Mouse (Mus musculus) MEL (cell line): Measurements from ENCODE around the gene Ap3b1. TPM values are rescaled to one million over a fixed set of nuclear protein-coding genes. Genes with fewer than 3 reads are reported as not detected.

Experiments
- DNase-seq: peaks from one replicate; pipeline ENCODE4 v3.0.0; 2011; ENCODE audit warnings: low read depth, low spot score
- H3K27ac ChIP-seq: 2 replicates; pipeline ENCODE4 v1.5.1; 2012; ENCODE audit warnings: low read depth, mild to moderate bottlenecking, control low read depth, low read length, moderate library complexity; ENCODE audit not compliant: control insufficient read depth
- H3K27me3 ChIP-seq, 2 experiments: fragments of 150-350 bp in 1 of 2; sonication (generic) in 1 of 2; 2 replicates each; pipeline ENCODE4 v1.6.1; 2012; ENCODE audit warnings: low read length in 2 of 2, mild to moderate bottlenecking in 2 of 2, improper control_type of control experiment in 1 of 2, moderate library complexity in 1 of 2; ENCODE audit not compliant: insufficient read depth in 2 of 2, control insufficient read depth in 1 of 2
- H3K36me3 ChIP-seq, 2 experiments: 2 replicates each; pipeline ENCODE4 v1.6.1; 2012 to 2014; ENCODE audit warnings: low read length in 2 of 2, improper control_type of control experiment in 1 of 2, inconsistent platforms in 1 of 2, mild to moderate bottlenecking in 1 of 2; ENCODE audit not compliant: insufficient read depth in 2 of 2, control insufficient read depth in 1 of 2
- H3K4me1 ChIP-seq, 2 experiments: fragments of 150-350 bp in 1 of 2; sonication (generic) in 1 of 2; 2 replicates each; pipeline ENCODE4 v1.6.1; 2012; ENCODE audit warnings: low read length in 2 of 2, improper control_type of control experiment in 1 of 2, mild to moderate bottlenecking in 1 of 2; ENCODE audit not compliant: insufficient read depth in 2 of 2, control insufficient read depth in 1 of 2
- H3K4me3 ChIP-seq, 2 experiments: fragments of 150-350 bp in 1 of 2; sonication (generic) in 1 of 2; 2 replicates each; pipeline ENCODE4 v1.5.1; 2012; ENCODE audit warnings: low read depth in 2 of 2, low read length in 2 of 2, mild to moderate bottlenecking in 2 of 2, moderate library complexity in 2 of 2, control low read depth in 1 of 2, improper control_type of control experiment in 1 of 2; ENCODE audit not compliant: control insufficient read depth in 1 of 2, insufficient read depth in 1 of 2
- H3K79me2 ChIP-seq: 2 replicates; pipeline ENCODE4 v1.6.1; 2012; ENCODE audit warnings: mild to moderate bottlenecking, low read length, moderate library complexity; ENCODE audit not compliant: control insufficient read depth, poor library complexity, insufficient read depth
- H3K9ac ChIP-seq: 2 replicates; pipeline ENCODE4 v1.6.1; 2012; ENCODE audit warnings: low read depth, mild to moderate bottlenecking, control low read depth, low read length, moderate library complexity; ENCODE audit not compliant: control insufficient read depth, poor library complexity, severe bottlenecking
- H3K9me3 ChIP-seq: fragments of 150-350 bp; sonication (generic); replicated peaks from 2 replicates; pipeline ENCODE4 v1.6.1; 2012; ENCODE audit warnings: mild to moderate bottlenecking, low read length, improper control_type of control experiment, moderate library complexity; ENCODE audit not compliant: insufficient read depth
- CHD1 ChIP-seq: IDR thresholded peaks from 2 replicates; pipeline ENCODE4 v1.6.1; 2012; ENCODE audit warnings: low read depth, mild to moderate bottlenecking, inconsistent platforms, low read length, improper control_type of control experiment
- CTCF ChIP-seq, 3 experiments: IDR thresholded peaks in 2 of 3; conservative IDR thresholded peaks in 1 of 3; 2 replicates each; pipeline ENCODE4 v1.5.1; 2011 to 2012; ENCODE audit warnings: low read length in 3 of 3, low read depth in 2 of 3, mild to moderate bottlenecking in 2 of 3, improper control_type of control experiment in 1 of 3, inconsistent platforms in 1 of 3, mixed read lengths in 1 of 3, moderate library complexity in 1 of 3; ENCODE audit not compliant: control insufficient read depth in 1 of 3, insufficient read depth in 1 of 3, poor library complexity in 1 of 3, severe bottlenecking in 1 of 3
- EP300 ChIP-seq, 2 experiments: IDR thresholded peaks; 2 replicates each; pipeline ENCODE4 v1.6.1; 2011; ENCODE audit warnings: improper control_type of control experiment in 2 of 2, low read length in 2 of 2, low read depth in 1 of 2, mild to moderate bottlenecking in 1 of 2
- JUND ChIP-seq: IDR thresholded peaks from 2 replicates; pipeline ENCODE4 v1.6.1; 2011; ENCODE audit warnings: low read depth, mild to moderate bottlenecking, improper control_type of control experiment, low read length
- MAFK ChIP-seq: IDR thresholded peaks from 2 replicates; pipeline ENCODE4 v1.6.1; 2011; ENCODE audit warnings: low read depth, mild to moderate bottlenecking, low read length, improper control_type of control experiment, borderline replicate concordance
- MAZ ChIP-seq: IDR thresholded peaks from 2 replicates; pipeline ENCODE4 v1.6.1; 2012; ENCODE audit warnings: low read depth, mild to moderate bottlenecking, inconsistent platforms, low read length, improper control_type of control experiment
- MXI1 ChIP-seq: IDR thresholded peaks from 2 replicates; pipeline ENCODE4 v1.6.1; 2011; ENCODE audit warnings: mild to moderate bottlenecking, low read depth, low read length, improper control_type of control experiment
- MYC ChIP-seq: IDR thresholded peaks from 2 replicates; pipeline ENCODE4 v1.6.1; 2011; ENCODE audit warnings: low read depth, mild to moderate bottlenecking, low read length, improper control_type of control experiment, moderate library complexity
- NELFE ChIP-seq: IDR thresholded peaks from 2 replicates; pipeline ENCODE4 v1.6.1; 2011; ENCODE audit warnings: low read depth, low read length, improper control_type of control experiment
- NRF1 ChIP-seq: IDR thresholded peaks from 2 replicates; pipeline ENCODE4 v1.6.1; 2014; ENCODE audit warnings: low read depth, mild to moderate bottlenecking, inconsistent platforms, low read length, improper control_type of control experiment, moderate library complexity; ENCODE audit not compliant: poor library complexity, insufficient read depth, severe bottlenecking
- POLR2AphosphoS2 ChIP-seq: IDR thresholded peaks from 2 replicates; pipeline ENCODE4 v1.6.1; 2011; ENCODE audit warnings: low read length, improper control_type of control experiment
- RAD21 ChIP-seq: IDR thresholded peaks from 2 replicates; pipeline ENCODE4 v1.6.1; 2011; ENCODE audit warnings: mild to moderate bottlenecking, low read depth, low read length, improper control_type of control experiment
- TAL1 ChIP-seq: IDR thresholded peaks from 2 replicates; pipeline ENCODE4 v1.6.1; 2012; ENCODE audit warnings: mild to moderate bottlenecking, inconsistent platforms, low read length, moderate library complexity, mixed read lengths
- TBP ChIP-seq: IDR thresholded peaks from 2 replicates; pipeline ENCODE4 v1.8.0; 2011; ENCODE audit warnings: low read depth, low read length, improper control_type of control experiment
- UBTF ChIP-seq: IDR thresholded peaks from 2 replicates; pipeline ENCODE4 v1.6.1; 2012; ENCODE audit warnings: low read depth, mild to moderate bottlenecking, inconsistent platforms, low read length, improper control_type of control experiment, moderate library complexity, borderline replicate concordance; ENCODE audit not compliant: insufficient read depth
- USF1 ChIP-seq: IDR thresholded peaks from 2 replicates; pipeline ENCODE4 v1.6.1; 2014; ENCODE audit warnings: low read depth, mild to moderate bottlenecking, inconsistent platforms, low read length, improper control_type of control experiment, moderate library complexity
- USF2 ChIP-seq, 2 experiments: IDR thresholded peaks; 2 replicates each; pipeline ENCODE4 v1.6.1; 2011 to 2012; ENCODE audit warnings: improper control_type of control experiment in 2 of 2, low read length in 2 of 2, borderline replicate concordance in 1 of 2, inconsistent platforms in 1 of 2, low read depth in 1 of 2, mild to moderate bottlenecking in 1 of 2; ENCODE audit not compliant: insufficient read depth in 1 of 2
- ZC3H11A ChIP-seq: IDR thresholded peaks from 2 replicates; pipeline ENCODE4 v1.6.1; 2012; ENCODE audit warnings: low read depth, mild to moderate bottlenecking, inconsistent platforms, low read length, improper control_type of control experiment
- ZKSCAN1 ChIP-seq: IDR thresholded peaks from 2 replicates; pipeline ENCODE4 v1.6.1; 2012; ENCODE audit warnings: low read depth, mild to moderate bottlenecking, inconsistent platforms, low read length, improper control_type of control experiment, moderate library complexity
- ZMIZ1 ChIP-seq: IDR thresholded peaks from 2 replicates; pipeline ENCODE4 v1.6.1; 2012; ENCODE audit warnings: low read depth, mild to moderate bottlenecking, inconsistent platforms, low read length, improper control_type of control experiment, moderate library complexity
- ZNF384 ChIP-seq: IDR thresholded peaks from 2 replicates; pipeline ENCODE4 v1.6.1; 2012; ENCODE audit warnings: low read depth, mild to moderate bottlenecking, inconsistent platforms, low read length, improper control_type of control experiment
- polyA plus RNA-seq, 2 experiments: library from polyadenylated mRNA; stranded (reverse) in 1 of 2; unstranded in 1 of 2; fragments of >175 nt in 1 of 2; fragments of >200 nt in 1 of 2; gene quantifications; 2 replicates each; pipeline versions ENCODE4 v1.2.1 to v1.2.4; 2012; ENCODE audit warnings: low replicate concordance in 2 of 2, low read depth in 1 of 2; ENCODE audit not compliant: insufficient read length in 2 of 2, insufficient read depth in 1 of 2, missing spikeins in 1 of 2
- total RNA-seq: library from RNA; depleted of rRNA; stranded (reverse); fragments of 300-350 nt; gene quantifications from 2 replicates; pipeline ENCODE4 v1.2.3, GENCODE M21; 2012

Gene Ap3b1
- total and polyA plus RNA-seq, 3 experiments: 36.7 to 74.5 TPM; not detected in 1

GRCm38 (mm10) chr13:94575607-94576398, 217.0 kb downstream of the Ap3b1 start:
- no peak overlapping the region for H3K27ac ChIP-seq
- H3K4me1 ChIP-seq: no peaks in the 10 kb centered on the region
- no peaks in the 10 kb centered on the region for H3K79me2 ChIP-seq
- no peak for TF ChIP-seq JUND
- TF ChIP-seq USF1: no peak
- TF ChIP-seq CHD1: no peak
- H3K9me3 ChIP-seq: no peaks in the 10 kb centered on the region
- no peaks in the 10 kb centered on the region for H3K27me3 ChIP-seq
- no peak overlapping the region for H3K9ac ChIP-seq
- no peaks in the 10 kb centered on the region for H3K36me3 ChIP-seq
- DNase-seq: no peak
- no peak overlapping the region for H3K4me3 ChIP-seq

GRCm38 (mm10) chr13:94576399-94577176, 217.8 kb downstream of the Ap3b1 start:
- H3K27ac ChIP-seq: no peak overlapping the region
- no peak overlapping the region for H3K4me3 ChIP-seq
- DNase-seq: no peak
- H3K36me3 ChIP-seq: no peaks in the 10 kb centered on the region
- no peak overlapping the region for H3K9ac ChIP-seq
- no peaks in the 10 kb centered on the region for H3K27me3 ChIP-seq
- no peaks in the 10 kb centered on the region for H3K79me2 ChIP-seq
- no peaks in the 10 kb centered on the region for H3K4me1 ChIP-seq
- TF ChIP-seq ZNF384 (no peak), NELFE (no peak), MAZ (no peak), CTCF (IDR thresholded peaks at IDR 0.05 in 2 of 3, conservative IDR thresholded peaks at IDR 0.05 in 1 of 3; ENCODE audit: control insufficient read depth in 1 of 3, insufficient read depth in 1 of 3, low read depth in 2 of 3, low read length in 3 of 3, poor library complexity in 1 of 3, severe bottlenecking in 1 of 3) (no peak), TAL1 (no peak), USF2 (IDR thresholded peaks at IDR 0.05; ENCODE audit: borderline replicate concordance in 1 of 2, insufficient read depth in 1 of 2, low read depth in 1 of 2, low read length in 2 of 2) (no peak), MXI1 (no peak), EP300 (IDR thresholded peaks at IDR 0.05; ENCODE audit: low read depth in 1 of 2, low read length in 2 of 2) (no peak)
- no peaks in the 10 kb centered on the region for H3K9me3 ChIP-seq

GRCm38 (mm10) chr13:94577177-94577540, 218.4 kb downstream of the Ap3b1 start:
- Histone ChIP-seq H3K79me2 (no peaks in the 10 kb centered on the region), H3K4me1 (no peaks in the 10 kb centered on the region), H3K27ac (no peak overlapping the region), H3K36me3 (no peaks in the 10 kb centered on the region), H3K4me3 (no peak overlapping the region), H3K9ac (no peak overlapping the region), H3K9me3 (no peaks in the 10 kb centered on the region), H3K27me3 (no peaks in the 10 kb centered on the region)
- no peak for TF ChIP-seq ZC3H11A
- TF ChIP-seq RAD21: no peak
- TF ChIP-seq ZKSCAN1: no peak
- TF ChIP-seq USF1: no peak
- no peak for TF ChIP-seq TBP
- TF ChIP-seq NRF1: no peak
- TF ChIP-seq ZMIZ1: no peak
- TF ChIP-seq MYC: no peak
- no peak for TF ChIP-seq POLR2AphosphoS2
- no peak for TF ChIP-seq EP300 (IDR thresholded peaks at IDR 0.05; ENCODE audit: low read depth in 1 of 2, low read length in 2 of 2)
- no peak for TF ChIP-seq UBTF
- no peak for TF ChIP-seq MAFK
- no peak for TF ChIP-seq CTCF (IDR thresholded peaks at IDR 0.05 in 2 of 3, conservative IDR thresholded peaks at IDR 0.05 in 1 of 3; ENCODE audit: control insufficient read depth in 1 of 3, insufficient read depth in 1 of 3, low read depth in 2 of 3, low read length in 3 of 3, poor library complexity in 1 of 3, severe bottlenecking in 1 of 3)
- no peak for DNase-seq
